Mouse (Mus musculus) left cerebral cortex, postnatal 4 days (tissue): Measurements from ENCODE around the gene Duxbl2. TPM values are rescaled to one million over a fixed set of nuclear protein-coding genes. Genes with fewer than 3 reads are reported as not detected.
"Not testable (repeated sequence)": the region's sequence is repeated elsewhere in the genome, so short reads cannot be mapped to it uniquely, and the experiment has no call there.

Experiments used
- DNase-seq: peaks from one replicate; pipeline ENCODE4 v3.0.0-alpha.2; 2022
- intact Hi-C: fragments of 180-260 bp; cut with DNase I; formaldehyde crosslinking; loops from one replicate; pipeline ENCODE4 v1.15.1; 2025
- total RNA-seq, 2 experiments: library from RNA; stranded (reverse); gene quantifications; 2 replicates each; pipeline ENCODE4 v1.2.3; 2021

The Duxbl2 gene
- total RNA-seq: under 1 TPM; 0.66 to 0.72 TPM

- intact Hi-C loops, DNase-seq: not testable (repeated sequence)
These were observed at the start of gene Duxbl2 for GRCm38 (mm10) chr14:26118150-26118549. Duxbl2 (plus strand) TSS chr14:26118349.

GRCm38 (mm10) chr14:26076620-26077390, 41.3 kb upstream of the Duxbl2 start:
- DNase-seq, intact Hi-C loops: not testable (repeated sequence)

GRCm38 (mm10) chr14:26081216-26081615, 36.9 kb upstream of the Duxbl2 start, which contains the start of gene Cphx2:
Cphx2 (plus strand) TSS chr14:26081516.
- DNase-seq, intact Hi-C loops: not testable (repeated sequence)

GRCm38 (mm10) chr14:26081997-26082396, 36.2 kb upstream of the Duxbl2 start, which contains the start of gene Cphx3:
Cphx3 (plus strand) TSS chr14:26082297.
- intact Hi-C loops: not testable (repeated sequence)

GRCm38 (mm10) chr14:26097622-26098021, 20.5 kb upstream of the Duxbl2 start:
- DNase-seq, intact Hi-C loops: not testable (repeated sequence)

More at GRCm38 (mm10) chr14:26081997-26082396, 36.2 kb upstream of the Duxbl2 start, which contains the start of gene Cphx3:
- DNase-seq: not testable (repeated sequence)

- DNase-seq, intact Hi-C loops: not testable (repeated sequence)
These were observed 426 bp downstream of the Duxbl2 start for GRCm38 (mm10) chr14:26118550-26119000.

- intact Hi-C loops, DNase-seq: not testable (repeated sequence)
These were observed 946 bp downstream of the Duxbl2 start for GRCm38 (mm10) chr14:26119095-26119494.

- intact Hi-C loops, DNase-seq: not testable (repeated sequence)
These were observed 28.9 kb downstream of the Duxbl2 start for GRCm38 (mm10) chr14:26147095-26147494.

GRCm38 (mm10) chr14:26156032-26156431, 37.9 kb downstream of the Duxbl2 start:
- intact Hi-C loops, DNase-seq: not testable (repeated sequence)

GRCm38 (mm10) chr14:26161156-26161555, 43.0 kb downstream of the Duxbl2 start:
- DNase-seq, intact Hi-C loops: not testable (repeated sequence)

- intact Hi-C loops, DNase-seq: not testable (repeated sequence)
These were observed 44.3 kb downstream of the Duxbl2 start for GRCm38 (mm10) chr14:26162423-26162822.

- DNase-seq, intact Hi-C loops: not testable (repeated sequence)
These were observed 47.1 kb downstream of the Duxbl2 start for GRCm38 (mm10) chr14:26165266-26165665.

GRCm38 (mm10) chr14:26173955-26174354, 55.8 kb downstream of the Duxbl2 start:
- intact Hi-C loops, DNase-seq: not testable (repeated sequence)

GRCm38 (mm10) chr14:26175028-26175427, 56.9 kb downstream of the Duxbl2 start:
- intact Hi-C loops, DNase-seq: not testable (repeated sequence)

Other genes with a start within 250 kb of the Duxbl2 start
- 1 to 10 TPM in 1 of 2 experiments, not detected in 1; 1.0 TPM for gene Plac9a, start 215.2 kb upstream of the Duxbl2 start, total RNA-seq
- gene Tmem254a, start 190.7 kb upstream of the Duxbl2 start, total RNA-seq: 10 to 100 TPM; 14.9 to 17.5 TPM
- not detected for gene Cphx1, start 180.0 kb upstream of the Duxbl2 start, total RNA-seq
- 1 to 10 TPM; 1.5 to 3.0 TPM for gene Duxbl1, start 139.8 kb upstream of the Duxbl2 start, total RNA-seq
- 1 to 10 TPM; 1.3 to 5.1 TPM for gene Gm9780, start 75.6 kb upstream of the Duxbl2 start, total RNA-seq
- gene Tmem254c, start 51.0 kb upstream of the Duxbl2 start, total RNA-seq: 10 to 100 TPM; 38.8 to 48.4 TPM
- not detected for gene Cphx2, start 36.8 kb upstream of the Duxbl2 start, total RNA-seq
- not detected for gene Cphx3, start 36.1 kb upstream of the Duxbl2 start, total RNA-seq
- gene Plac9b, start 64.1 kb downstream of the Duxbl2 start, total RNA-seq: 10 to 100 TPM in 1 of 2 experiments, 1 to 10 TPM in 1; 9.7 to 13.0 TPM
- 10 to 100 TPM; 20.9 to 32.0 TPM for gene Tmem254b, start 88.7 kb downstream of the Duxbl2 start, total RNA-seq
- 1 to 10 TPM; 5.8 to 6.7 TPM for gene Duxbl3, start 139.6 kb downstream of the Duxbl2 start, total RNA-seq